Mouse (Mus musculus): ENCODE data around the gene Scgb3a1.

Scgb3a1 gene

GRCm38 (mm10) chr11:49659470-49659799, 4.0 kb upstream of the Scgb3a1 start:
- no peak for DNase-seq

GRCm38 (mm10) chr11:49662292-49662780, 1.1 kb upstream of the Scgb3a1 start:
- no peak for DNase-seq

DNA sequence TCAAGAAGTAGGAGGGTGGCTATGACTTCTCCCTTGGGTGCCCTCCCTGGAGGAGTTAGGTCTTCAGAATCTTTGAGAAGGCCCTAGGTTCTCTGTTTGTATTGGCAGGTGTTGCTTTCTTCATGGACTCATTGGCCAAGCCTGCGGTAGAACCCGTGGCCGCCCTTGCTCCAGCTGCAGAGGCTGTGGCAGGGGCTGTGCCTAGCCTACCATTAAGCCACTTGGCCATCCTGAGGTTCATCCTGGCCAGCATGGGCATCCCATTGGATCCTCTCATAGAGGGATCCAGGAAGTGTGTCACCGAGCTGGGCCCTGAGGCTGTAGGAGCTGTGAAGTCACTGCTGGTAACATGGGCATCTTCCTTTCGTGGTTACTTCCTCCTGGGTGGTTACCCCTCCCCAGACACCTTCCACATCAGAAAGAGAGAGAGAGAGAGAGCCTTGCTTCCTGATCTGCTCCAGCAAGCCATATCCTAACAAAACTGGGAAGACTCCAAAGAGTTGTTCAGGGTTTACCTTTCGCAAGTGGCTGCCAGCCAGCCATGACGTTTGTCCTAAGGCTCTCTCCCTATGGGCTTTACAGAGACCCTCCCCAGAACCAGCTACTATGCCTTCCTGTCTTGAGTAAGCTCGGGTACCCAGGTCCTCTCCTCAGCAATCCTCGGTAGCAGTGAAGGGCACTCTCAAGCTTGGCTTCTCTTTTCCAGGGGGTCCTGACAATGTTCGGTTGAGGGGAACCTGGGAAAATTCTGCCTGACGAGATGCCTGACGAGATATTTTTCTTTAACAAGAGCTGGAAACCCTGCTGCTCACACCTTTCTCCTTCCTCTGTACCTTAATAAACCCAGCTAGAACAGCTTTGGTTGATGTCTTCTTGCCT, 1.1 kb downstream of the Scgb3a1 start:
- DNase-seq, result no peak

GRCm38 (mm10) chr11:49665462-49665861, 2.1 kb downstream of the Scgb3a1 start:
- no peak for DNase-seq

GRCm38 (mm10) chr11:49673433-49673832, 10.0 kb downstream of the Scgb3a1 start:
- DNase-seq, result no peak

- DNase-seq, result no peak
Measured at GRCm38 (mm10) chr11:49684237-49684973, 21.0 kb downstream of the Scgb3a1 start.

- DNase-seq, result no peak
Measured at GRCm38 (mm10) chr11:49695013-49695412, 31.6 kb downstream of the Scgb3a1 start.

- no peak for DNase-seq
Measured at GRCm38 (mm10) chr11:49695695-49696094, 32.3 kb downstream of the Scgb3a1 start.

DNA sequence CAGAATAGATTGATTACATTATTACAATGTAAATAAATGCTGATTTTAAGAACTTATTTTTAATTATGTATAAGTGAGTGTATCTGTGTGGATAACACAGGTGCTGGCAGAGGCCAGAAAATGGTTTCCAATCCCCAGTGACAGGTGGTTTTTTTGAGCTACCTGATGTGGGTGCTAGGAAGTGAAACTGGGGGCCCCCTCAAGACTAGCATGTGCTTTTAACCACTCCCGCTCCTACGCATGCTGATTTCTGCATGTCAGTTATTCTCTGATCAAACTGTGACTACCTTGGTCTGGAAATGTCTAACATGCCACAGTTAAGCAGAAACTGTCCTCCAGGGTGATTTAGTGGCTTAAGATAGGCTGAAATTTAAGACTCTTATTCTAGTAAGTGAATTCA, 33.1 kb downstream of the Scgb3a1 start:
- no peak for DNase-seq

DNA sequence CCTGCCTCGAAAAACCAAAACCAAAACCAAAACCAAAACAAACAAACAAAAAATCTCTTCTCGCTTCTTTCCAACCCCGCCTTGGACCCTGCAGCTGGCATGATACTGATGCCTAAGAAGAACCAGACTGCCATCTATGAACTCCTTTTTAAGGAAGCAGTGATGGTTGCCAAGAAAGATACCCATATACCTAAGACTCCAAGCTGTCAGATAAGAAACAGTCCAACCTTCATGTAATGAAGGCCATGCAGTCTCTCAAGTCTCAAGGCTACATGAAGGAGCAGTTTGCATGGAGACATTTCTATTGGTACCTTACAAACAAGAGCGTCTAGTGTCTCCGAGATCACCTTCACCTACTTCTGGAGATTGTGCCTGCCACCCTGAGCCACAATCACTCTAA, 34.4 kb downstream of the Scgb3a1 start:
- no peak for DNase-seq

- no peak for DNase-seq
Measured at GRCm38 (mm10) chr11:49699079-49699478, 35.7 kb downstream of the Scgb3a1 start.

DNA sequence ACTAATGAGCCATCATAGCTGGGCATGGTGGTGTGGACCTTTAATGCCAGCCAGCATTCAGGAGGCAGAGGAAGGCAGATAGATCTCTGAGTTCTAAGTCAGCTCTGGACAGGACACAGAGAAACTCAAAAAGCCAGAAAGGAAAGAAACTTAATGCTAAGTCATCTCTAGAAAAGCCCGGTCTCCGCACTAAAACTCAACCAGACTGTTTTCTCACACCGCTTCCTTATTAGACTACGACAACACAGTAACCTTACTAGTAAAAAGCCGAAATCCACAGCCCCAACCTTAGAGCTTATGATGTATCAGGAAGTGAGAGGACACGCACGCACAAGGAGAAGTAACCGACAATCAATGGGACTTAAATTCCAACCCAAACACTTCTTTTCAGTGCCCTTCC, 38.6 kb downstream of the Scgb3a1 start:
- DNase-seq, result no peak

DNA sequence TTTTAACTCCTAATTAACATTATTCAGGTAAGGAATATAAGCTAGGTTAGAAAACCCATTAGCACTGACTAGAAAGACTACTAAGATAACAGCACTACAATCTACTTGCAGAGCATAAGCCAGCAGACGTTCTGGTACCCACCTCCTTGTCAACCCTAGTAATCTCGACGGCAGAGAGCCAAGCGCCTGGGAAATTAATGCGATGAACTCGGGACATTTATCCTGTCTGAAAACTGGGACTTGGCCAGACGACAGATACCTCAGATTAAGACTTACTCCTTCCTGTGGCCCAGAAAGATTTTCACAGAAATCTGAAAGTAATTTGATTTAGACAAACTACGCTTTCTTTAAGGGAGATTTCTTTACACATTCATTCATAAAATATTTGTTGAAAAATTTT, 41.4 kb downstream of the Scgb3a1 start:
- no peak for DNase-seq

GRCm38 (mm10) chr11:49707834-49708233, 44.4 kb downstream of the Scgb3a1 start:
- no peak for DNase-seq

DNA sequence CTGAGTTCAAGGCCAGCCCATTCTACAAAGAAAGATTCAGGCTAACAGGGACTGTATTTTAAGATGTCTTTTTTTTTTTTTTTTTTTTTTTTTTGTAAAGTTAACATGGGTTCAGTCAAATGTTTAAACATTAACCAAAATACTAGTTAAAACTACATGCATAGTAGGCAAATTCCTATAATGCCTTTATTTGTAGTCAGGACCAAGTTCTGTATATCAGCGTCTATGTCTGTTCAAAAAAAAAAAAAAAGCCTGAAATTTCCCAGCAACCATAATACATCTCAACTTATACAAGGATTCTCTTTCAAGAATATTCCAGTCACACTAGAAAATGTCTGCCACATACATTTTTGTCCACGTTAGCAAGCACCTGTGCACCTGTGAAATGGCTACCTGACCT, 47.3 kb downstream of the Scgb3a1 start:
- no peak for DNase-seq

- no peak for DNase-seq
Measured at GRCm38 (mm10) chr11:49711981-49712554, 48.7 kb downstream of the Scgb3a1 start.

DNA sequence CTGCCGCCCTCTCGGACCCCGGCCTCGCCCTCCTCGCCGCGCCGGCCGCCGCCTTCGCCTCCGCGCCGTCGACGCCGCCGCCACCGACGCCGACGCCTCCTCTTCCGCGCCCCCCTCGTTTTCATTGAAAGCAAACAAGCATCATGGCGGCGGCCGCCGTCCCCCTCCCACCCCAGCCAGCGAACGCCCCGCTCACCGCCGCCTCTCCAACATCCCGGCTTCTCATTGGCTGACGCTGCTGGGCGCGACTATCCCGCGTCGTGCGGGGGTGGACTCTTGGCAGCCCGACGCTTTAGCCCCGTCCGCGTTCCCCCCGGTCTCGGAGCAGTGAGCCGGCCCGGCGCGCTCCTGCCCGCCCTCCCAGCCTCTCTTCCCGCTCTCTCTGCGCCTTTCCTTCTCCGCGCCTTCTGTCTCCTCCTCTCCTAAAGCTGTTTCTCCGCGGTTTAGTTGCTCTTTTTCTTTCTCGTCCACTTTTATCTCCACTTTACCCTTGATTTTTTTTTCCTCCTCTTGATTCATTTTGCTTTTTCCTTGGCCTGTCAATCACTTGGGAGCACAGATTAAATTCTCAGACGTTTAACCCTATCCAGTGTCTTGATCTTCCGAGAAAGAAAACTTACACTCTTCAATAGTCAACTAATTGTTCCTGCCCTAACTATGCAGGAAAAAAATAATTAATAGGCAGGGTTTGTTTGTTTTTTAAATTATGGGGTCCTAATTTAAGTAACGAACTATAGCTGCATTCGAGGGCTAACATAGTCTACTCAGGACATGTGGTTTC, 49.3 kb downstream of the Scgb3a1 start, which contains the start of gene Cnot6:
Gene Cnot6, minus strand, starts transcription at position 169 of the 781 bp plus-strand sequence.
- DNase-seq, result peak; percentile 96

GRCm38 (mm10) chr11:49713336-49714334, 50.2 kb downstream of the Scgb3a1 start:
- peak; percentile 37 for DNase-seq
